Mouse (Mus musculus): Measurements from ENCODE around the gene Cnnm4.

DNA sequence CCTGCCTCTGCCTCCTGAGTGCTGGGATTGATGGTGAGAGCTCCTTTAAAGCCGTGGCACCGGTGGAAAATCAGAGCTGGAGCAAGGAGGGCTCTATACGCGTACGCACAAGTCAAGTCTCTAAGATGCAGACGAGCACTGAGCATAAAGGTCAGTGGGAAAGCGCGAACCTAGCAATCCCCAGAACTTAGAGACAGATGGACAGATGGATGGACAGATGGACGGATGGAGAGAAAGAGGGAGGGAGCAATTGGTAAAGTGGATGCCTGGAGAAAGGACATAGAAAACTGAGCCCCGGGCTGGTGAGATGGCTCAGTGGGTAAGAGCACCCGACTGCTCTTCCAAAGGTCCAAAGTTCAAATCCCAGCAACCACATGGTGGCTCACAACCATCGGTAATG lies 69.4 kb downstream of the Cnnm4 start:
- TF ChIP-seq CTCF (IDR thresholded peaks at IDR 0.05; ENCODE audit: low read depth, low read length) (no peak), POLR2A (IDR thresholded peaks at IDR 0.05; ENCODE audit: extremely low read depth, insufficient read depth, low read length) (no peak)

Data from liver, adult 2 months (tissue).